Mouse (Mus musculus) ovary, adult 18-20 months (tissue): ENCODE results near the gene Gm13769.
"Not testable (repeated sequence)": the region's sequence is repeated elsewhere in the genome, so short reads cannot be mapped to it uniquely, and the experiment has no call there.

Experiments used
- DNase-seq: peaks from one replicate; pipeline ENCODE4 v3.0.0; 2022; ENCODE audit warnings: low spot score, mixed read lengths

Gene Gm13769

GRCm38 (mm10) chr2:90321900-90322299 is at the start of gene Gm13769:
TSS of gene Gm13769 (plus strand) at chr2:90322200.
- DNase-seq, result not testable (repeated sequence)

DNA sequence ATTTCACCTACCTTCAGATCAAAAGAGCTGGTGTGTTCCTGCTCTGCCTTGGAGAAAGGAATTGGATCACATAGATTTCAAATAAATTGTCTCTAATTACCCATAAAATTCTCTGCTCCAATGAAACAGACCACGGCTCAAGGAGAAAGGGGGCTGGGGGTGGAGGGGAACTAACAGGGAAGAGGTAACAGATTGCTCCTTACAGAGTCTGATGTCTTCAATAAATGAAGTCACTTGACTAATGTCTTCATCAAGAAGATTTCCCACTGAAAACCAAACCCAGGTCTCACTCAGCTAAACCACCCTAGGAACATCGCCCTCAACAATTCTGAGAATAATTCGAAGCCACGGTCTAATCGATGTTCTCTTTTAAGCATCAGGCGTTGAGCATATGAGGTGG is 29.3 kb upstream of the Gm13769 start, which contains the start of gene Olfr1272:
Gene Olfr1272, minus strand, starts transcription at position 101 of the 400 bp plus-strand sequence.
- no peak for DNase-seq

DNA sequence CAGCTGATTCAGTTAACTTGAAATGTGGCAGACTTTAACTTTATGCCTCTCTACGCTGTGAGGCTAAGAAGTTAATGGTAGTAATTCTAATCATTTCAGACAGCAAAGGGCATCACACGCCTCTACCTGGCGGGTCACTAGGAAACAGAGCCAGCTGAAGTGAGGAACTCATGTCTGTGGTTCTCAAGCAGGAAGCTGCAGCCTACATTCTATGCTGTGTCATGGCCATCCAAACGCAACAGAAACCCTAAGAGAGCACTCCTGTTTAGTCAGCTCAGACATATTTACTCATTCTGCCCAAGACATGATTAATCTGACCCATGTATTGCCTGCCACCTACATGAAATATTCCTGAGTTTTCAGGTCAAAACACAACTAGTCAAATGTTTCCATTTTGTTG is 24.7 kb downstream of the Gm13769 start:
- DNase-seq, result not testable (repeated sequence)

DNA sequence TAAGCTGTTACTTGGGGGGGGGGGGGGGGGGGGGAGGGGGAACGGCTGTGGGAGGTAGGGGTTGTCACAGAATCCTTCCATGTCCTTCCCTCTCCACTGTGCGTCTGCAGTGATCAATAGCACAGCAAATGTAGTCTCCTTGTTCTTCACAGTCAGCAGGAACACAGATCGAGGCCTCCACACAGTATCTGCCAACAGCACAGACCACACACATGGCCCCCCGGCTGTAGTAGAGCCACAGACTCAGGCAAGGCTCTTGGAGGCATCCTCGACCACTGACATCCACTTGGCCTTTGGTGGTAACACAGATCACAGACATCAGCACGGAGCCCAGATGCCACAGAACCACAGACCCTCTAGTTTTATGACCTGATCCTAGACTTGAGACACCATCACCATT is 29.0 kb downstream of the Gm13769 start:
- not testable (repeated sequence) for DNase-seq

GRCm38 (mm10) chr2:90351540-90351939 is 29.5 kb downstream of the Gm13769 start:
- not testable (repeated sequence) for DNase-seq

DNA sequence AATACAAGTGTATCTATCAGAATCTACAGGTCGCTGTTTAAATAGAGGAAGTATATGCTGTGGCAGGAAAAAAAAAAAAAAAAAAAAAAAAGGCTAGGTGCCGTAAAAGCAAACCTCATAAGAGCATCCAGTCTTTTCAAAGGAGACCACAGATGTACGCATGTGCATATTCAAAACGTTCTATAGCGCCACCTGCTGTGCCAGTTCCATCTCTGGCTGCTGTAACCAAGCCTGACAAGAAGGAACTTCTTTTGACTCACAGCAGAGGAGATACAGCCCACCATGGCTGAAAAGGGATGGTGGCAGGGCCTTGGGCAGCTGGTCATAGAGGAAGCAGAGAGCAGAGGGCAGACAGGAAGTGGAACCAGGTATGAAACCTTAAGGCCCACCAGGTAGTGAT is 37.2 kb downstream of the Gm13769 start:
- DNase-seq, result not testable (repeated sequence)

- DNase-seq, result not testable (repeated sequence)
Measured at GRCm38 (mm10) chr2:90360199-90360598, 38.2 kb downstream of the Gm13769 start.
